Mouse (Mus musculus) E14TG2a.4 (cell line): ENCODE data around the gene Fignl2.

ENCODE experiments used
- H3K27me3 ChIP-seq: 2 replicates; pipeline ENCODE4 v1.6.1; 2014; ENCODE audit warnings: low read length, control low read depth; ENCODE audit not compliant: insufficient read depth
- H3K36me3 ChIP-seq: 2 replicates; pipeline ENCODE4 v1.6.1; 2014; ENCODE audit warnings: low read length, control low read depth; ENCODE audit not compliant: insufficient read depth
- H3K4me1 ChIP-seq: replicated peaks from 2 replicates; pipeline ENCODE4 v1.6.1; 2014; ENCODE audit warnings: low read depth, low read length, control low read depth
- H3K4me3 ChIP-seq: replicated peaks from 2 replicates; pipeline ENCODE4 v1.5.1; 2014; ENCODE audit warnings: mild to moderate bottlenecking, low read length
- H3K9me3 ChIP-seq: 2 replicates; pipeline ENCODE4 v1.6.1; 2014; ENCODE audit warnings: low read length, control low read depth
- CTCF ChIP-seq: conservative IDR thresholded peaks from 2 replicates; pipeline ENCODE4 v1.5.1; 2014; ENCODE audit warnings: low read length
- NANOG ChIP-seq: IDR thresholded peaks from 2 replicates; pipeline ENCODE4 v1.6.1; 2014; ENCODE audit warnings: borderline replicate concordance, low read length, mixed read lengths
- POU5F1 ChIP-seq: IDR thresholded peaks from 2 replicates; pipeline ENCODE4 v1.6.1; 2014; ENCODE audit warnings: low read length, borderline replicate concordance

The Fignl2 gene

DNA sequence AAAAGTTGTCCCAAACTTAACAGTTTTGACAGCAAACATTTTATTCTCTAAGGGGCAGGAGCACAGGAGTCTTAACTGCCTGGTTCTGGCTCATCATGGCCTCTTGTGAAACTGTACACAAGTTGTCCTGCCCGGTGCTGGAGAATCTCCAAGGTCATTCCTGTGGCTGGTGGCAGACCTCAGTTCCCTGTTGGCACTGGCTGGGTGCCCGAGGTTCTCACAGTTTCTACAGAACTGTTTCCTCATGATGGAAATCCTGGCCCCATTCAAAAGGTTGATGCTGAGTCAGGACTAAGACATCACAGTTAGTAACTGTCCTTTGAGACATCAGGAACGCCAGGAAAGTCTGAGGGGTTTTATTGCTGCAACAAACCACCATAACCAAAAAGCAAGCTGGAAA, 8.6 kb upstream of the Fignl2 start:
- Histone ChIP-seq H3K27me3 (peaks cover 22% of the 10 kb centered on the region), H3K4me3 (no peak overlapping the region), H3K9me3 (no peaks in the 10 kb centered on the region), H3K36me3 (no peaks in the 10 kb centered on the region), H3K4me1 (peaks cover 47% of the 10 kb centered on the region)
- TF ChIP-seq POU5F1 (no peak), NANOG (no peak), CTCF (no peak)

GRCm38 (mm10) chr15:101086451-101086850, 8.1 kb upstream of the Fignl2 start:
- H3K4me1 ChIP-seq, result peaks cover 46% of the 10 kb centered on the region
- H3K27me3 ChIP-seq, result peaks cover 20% of the 10 kb centered on the region
- H3K9me3 ChIP-seq, result no peaks in the 10 kb centered on the region
- TF ChIP-seq CTCF, result no peak
- TF ChIP-seq POU5F1, result no peak
- no peak for TF ChIP-seq NANOG
- H3K36me3 ChIP-seq, result no peaks in the 10 kb centered on the region
- no peak overlapping the region for H3K4me3 ChIP-seq

GRCm38 (mm10) chr15:101084499-101084898, 6.1 kb upstream of the Fignl2 start:
- peaks cover 60% of the 10 kb centered on the region for H3K4me1 ChIP-seq
- no peaks in the 10 kb centered on the region for H3K9me3 ChIP-seq
- no peak for TF ChIP-seq POU5F1
- TF ChIP-seq NANOG, result no peak
- TF ChIP-seq CTCF, result no peak
- H3K36me3 ChIP-seq, result no peaks in the 10 kb centered on the region
- peak overlapping the region; percentile 43 for H3K4me3 ChIP-seq
- peaks cover 26% of the 10 kb centered on the region for H3K27me3 ChIP-seq

GRCm38 (mm10) chr15:101082236-101082635, 3.9 kb upstream of the Fignl2 start:
- Histone ChIP-seq H3K4me1 (peaks cover 67% of the 10 kb centered on the region), H3K9me3 (no peaks in the 10 kb centered on the region), H3K27me3 (peaks cover 45% of the 10 kb centered on the region), H3K4me3 (peak overlapping the region; percentile 17; the same call in 1 of the 2 replicates), H3K36me3 (no peaks in the 10 kb centered on the region)
- TF ChIP-seq NANOG (no peak), CTCF (no peak), POU5F1 (no peak)

DNA sequence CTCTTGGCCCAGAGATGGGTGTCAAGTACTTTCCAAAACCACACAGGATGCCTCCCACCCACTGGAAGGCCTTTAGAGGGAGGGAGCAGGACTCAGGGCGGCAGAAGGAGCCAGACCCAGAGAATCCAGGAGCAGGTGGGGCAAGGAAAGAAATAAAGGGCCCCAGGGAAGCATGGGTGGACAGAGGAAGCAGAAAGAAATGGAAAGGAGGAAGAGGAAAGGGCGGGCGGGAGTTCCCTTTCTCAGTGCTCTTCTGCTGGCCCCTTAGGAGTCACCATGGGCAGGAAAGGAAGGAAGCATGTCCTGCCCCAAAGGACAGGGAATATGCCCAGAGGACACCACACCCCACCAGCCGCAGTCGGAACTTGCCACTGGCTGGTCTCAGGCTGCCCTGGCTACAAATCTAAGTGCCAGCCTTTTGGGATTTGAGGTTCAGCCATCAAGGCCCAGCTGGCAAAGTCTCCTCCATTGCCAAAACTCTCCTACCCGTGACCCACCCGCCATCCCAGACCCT, 2.7 kb upstream of the Fignl2 start:
- H3K4me1 ChIP-seq, result peaks cover 77% of the 10 kb centered on the region
- H3K9me3 ChIP-seq, result no peaks in the 10 kb centered on the region
- TF ChIP-seq CTCF (no peak), NANOG (no peak), POU5F1 (no peak)
- H3K27me3 ChIP-seq, result peaks cover 46% of the 10 kb centered on the region
- H3K4me3 ChIP-seq, result peak overlapping the region; percentile 37; the same call in 1 of the 2 replicates
- H3K36me3 ChIP-seq, result no peaks in the 10 kb centered on the region

DNA sequence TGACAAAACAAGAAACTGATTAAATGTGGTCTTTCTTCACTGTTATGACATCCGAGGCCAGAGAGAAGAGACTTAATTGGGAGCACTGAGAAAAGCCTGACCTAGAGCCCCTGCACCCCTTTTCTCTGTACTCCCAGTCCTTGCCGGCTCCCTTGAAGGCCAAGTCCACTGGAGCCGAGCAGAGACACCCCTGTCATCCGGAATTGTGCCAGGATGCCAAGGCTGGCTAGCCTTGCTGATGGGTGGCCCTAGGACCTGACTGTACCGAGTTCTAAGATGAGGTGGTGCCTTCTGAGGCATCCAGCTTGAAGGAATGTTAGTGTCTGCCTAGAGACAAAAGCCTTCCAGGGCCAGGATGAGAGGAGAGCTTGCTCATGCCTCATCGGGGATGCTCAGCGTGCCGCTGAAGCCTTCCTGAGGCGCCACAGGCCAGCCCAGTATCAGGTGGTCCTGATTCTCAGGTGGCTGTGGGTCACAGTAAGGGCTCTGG, 1.7 kb upstream of the Fignl2 start:
- peaks cover 56% of the 10 kb centered on the region for H3K27me3 ChIP-seq
- H3K9me3 ChIP-seq, result no peaks in the 10 kb centered on the region
- H3K4me3 ChIP-seq, result peak overlapping the region; percentile 24; the same call in 1 of the 2 replicates
- H3K36me3 ChIP-seq, result no peaks in the 10 kb centered on the region
- no peak for TF ChIP-seq POU5F1
- TF ChIP-seq CTCF, result no peak
- TF ChIP-seq NANOG, result no peak
- peaks cover 82% of the 10 kb centered on the region for H3K4me1 ChIP-seq

DNA sequence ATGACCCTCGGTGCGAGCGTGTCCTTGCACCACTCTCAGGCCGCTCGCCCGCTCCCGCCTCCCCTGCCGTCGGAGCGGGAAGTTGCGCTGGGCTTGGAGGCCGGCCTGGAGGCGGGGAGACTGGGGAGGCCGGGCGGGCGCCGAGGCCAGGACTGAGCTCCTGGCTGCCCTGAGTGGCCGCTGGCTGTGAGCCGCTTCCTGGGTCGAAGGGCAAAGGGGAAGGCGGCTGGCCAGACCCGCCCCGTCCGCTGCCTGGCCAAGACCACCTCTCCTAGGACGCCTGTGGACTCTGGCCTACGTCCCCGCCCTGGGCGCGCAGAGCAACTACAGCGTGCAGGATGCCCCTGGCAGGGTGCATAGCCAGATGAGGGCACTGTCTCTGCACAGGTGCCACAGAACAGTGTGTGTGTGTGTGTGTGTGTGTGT, 377 bp upstream of the Fignl2 start:
- Histone ChIP-seq H3K4me3 (peak overlapping the region; percentile 85), H3K36me3 (no peaks in the 10 kb centered on the region), H3K4me1 (peaks cover 76% of the 10 kb centered on the region), H3K27me3 (peaks cover 67% of the 10 kb centered on the region), H3K9me3 (no peaks in the 10 kb centered on the region)
- TF ChIP-seq NANOG, result no peak
- TF ChIP-seq CTCF, result no peak
- no peak for TF ChIP-seq POU5F1

DNA sequence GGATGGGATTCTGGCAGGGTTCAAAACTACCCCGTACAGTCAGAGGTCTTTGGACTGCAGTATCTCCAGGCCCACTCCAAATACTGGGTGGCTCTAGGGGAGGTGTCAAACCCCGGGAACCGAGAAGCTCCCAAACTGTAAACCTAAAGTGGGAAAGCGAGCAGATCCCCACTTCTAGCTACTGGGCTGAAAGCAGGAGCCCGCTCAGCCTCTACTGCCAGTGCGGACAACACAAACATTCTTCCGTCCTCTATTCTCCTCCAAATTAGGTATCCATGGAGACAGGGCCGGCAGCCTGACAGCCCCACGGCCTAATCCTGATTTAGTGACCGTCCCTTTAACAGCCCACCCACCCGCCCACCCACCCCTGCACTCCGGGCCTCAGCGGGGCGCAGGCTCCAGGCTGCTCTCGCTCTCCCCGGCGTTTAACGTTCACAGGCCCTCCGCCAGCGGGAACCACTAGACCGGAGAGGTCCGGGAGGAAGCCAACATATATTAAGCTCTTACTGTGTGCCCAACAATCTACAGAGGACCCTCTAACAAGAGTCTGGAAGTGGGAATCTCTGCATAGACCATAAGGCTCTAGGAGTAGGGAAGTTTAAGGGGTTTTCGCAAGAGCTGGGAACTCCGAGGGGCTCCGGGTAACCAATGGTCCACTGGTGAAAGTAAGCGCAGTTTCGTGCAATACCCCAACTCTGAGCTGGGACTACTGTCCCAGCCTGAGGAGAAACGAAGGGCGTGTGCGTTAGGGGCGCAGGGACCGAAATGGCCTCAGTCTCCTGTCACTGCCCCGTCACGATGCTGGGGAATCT, 1.2 kb downstream of the Fignl2 start:
- Histone ChIP-seq H3K27me3 (peaks cover 82% of the 10 kb centered on the region), H3K4me1 (peaks cover 75% of the 10 kb centered on the region), H3K9me3 (no peaks in the 10 kb centered on the region), H3K4me3 (peak overlapping the region; percentile 85), H3K36me3 (no peaks in the 10 kb centered on the region)
- TF ChIP-seq NANOG, result no peak
